Comparison of ENCODE assay signal across 17 mouse cellular contexts in genomic region chr11:68549597-68549996, GRCm38 (mm10). TPM values are rescaled to one million over a fixed set of nuclear protein-coding genes. Genes with fewer than 3 reads are reported as not detected.
DNase-seq lines count a peak whose midpoint lies in the region; ATAC-seq and TF ChIP-seq lines count a peak whose summit lies in the region.
"Had no signal": no experiment of that assay in that cellular context is flagged by ENCODE, and none has a peak within 500 bp of the region (broad histone marks: within the 10 kb centered on the region; RNA-seq: fewer than 3 reads in every experiment).

No protein-coding gene starts in this region.

- no peak for TF ChIP-seq EP300 in heart, postnatal 0 days (IDR thresholded peaks at IDR 0.05; ENCODE audit: low read depth)

- peak; percentile 49 for TF ChIP-seq CTCF in heart, postnatal 0 days (IDR thresholded peaks at IDR 0.05; ENCODE audit: low read depth)
- TF ChIP-seq CTCF in spleen, adult 2 months (IDR thresholded peaks at IDR 0.05; ENCODE audit: extremely low read depth, insufficient read depth, insufficient read length, insufficient replicate concordance): peak; percentile 38; the same call in 1 of the 2 replicates
- peak; percentile 23; the same call in 1 of the 2 replicates for TF ChIP-seq CTCF in brain, embryonic 14.5 days (IDR thresholded peaks at IDR 0.05; ENCODE audit: borderline replicate concordance, extremely low read depth, insufficient read depth, insufficient read length)

- ATAC-seq in heart, postnatal 0 days (ENCODE audit: insufficient read depth, low read depth): no peak

- H3K9ac ChIP-seq in heart, postnatal 0 days (replicated peaks; ENCODE audit: low read depth, low read length): no peak overlapping the region
- H3K9ac ChIP-seq: heart, embryonic 15.5 days had no signal

- WGBS in heart, postnatal 0 days: 48% methylated on average over 3 of the region's 3 CpGs
- WGBS in spleen, adult 2 months: 61% methylated on average over 3 of the region's 3 CpGs

- H3K27ac ChIP-seq in heart, postnatal 0 days (ENCODE audit: low read depth): no peak overlapping the region
- H3K27ac ChIP-seq in spleen, adult 2 months (ENCODE audit: insufficient read depth, low read length): no peak overlapping the region
- H3K27ac ChIP-seq: heart, embryonic 15.5 days had no signal

- no peaks in the 10 kb centered on the region for H3K27me3 ChIP-seq in heart, postnatal 0 days (ENCODE audit: control insufficient read depth, insufficient read depth, low read length)
- H3K27me3 ChIP-seq in spleen, adult 2 months (ENCODE audit: control insufficient read depth, insufficient read depth, low read length): no peaks in the 10 kb centered on the region
- H3K27me3 ChIP-seq: heart, embryonic 15.5 days had no signal

- no peaks in the 10 kb centered on the region for H3K9me3 ChIP-seq in heart, postnatal 0 days (replicated peaks; ENCODE audit: control insufficient read depth, low read length)
- H3K9me3 ChIP-seq: heart, embryonic 15.5 days had no signal

- H3K36me3 ChIP-seq in heart, postnatal 0 days (replicated peaks; ENCODE audit: control insufficient read depth, insufficient read depth, low read length): no peaks in the 10 kb centered on the region
- H3K36me3 ChIP-seq in spleen, adult 2 months (ENCODE audit: control insufficient read depth, insufficient read depth, low read length): no peaks in the 10 kb centered on the region
- H3K36me3 ChIP-seq: heart, embryonic 15.5 days had no signal

- TF ChIP-seq POLR2A in spleen, adult 2 months (IDR thresholded peaks at IDR 0.05; ENCODE audit: low read depth, low read length): no peak
- TF ChIP-seq POLR2A in brain, embryonic 14.5 days (IDR thresholded peaks at IDR 0.05; ENCODE audit: borderline replicate concordance, extremely low read depth, insufficient read depth, insufficient read length, poor library complexity, severe bottlenecking): no peak

- no peak overlapping the region for H3K4me3 ChIP-seq in heart, postnatal 0 days (ENCODE audit: low read depth, low read length)
- no peak overlapping the region for H3K4me3 ChIP-seq in spleen, adult 2 months (ENCODE audit: extremely low read depth, insufficient read depth, insufficient read length)
- H3K4me3 ChIP-seq: erythroblast, embryonic 14.5 days; heart, embryonic 15.5 days had no signal

- no peak for DNase-seq in heart, postnatal 0 days (ENCODE audit: low spot score)
- DNase-seq in heart, postnatal 14 days: no peak
- peak in 1 of 2 experiments; percentile 19 for DNase-seq in spleen, adult 2 months (ENCODE audit: low read depth in 1 of 2, low spot score in 2 of 2)
- no peak for DNase-seq in spleen, postnatal 36 days (ENCODE audit: low spot score in 2 of 2)
- DNase-seq in brain, embryonic 14.5 days (ENCODE audit: low read depth): no peak
- peak; percentile 28 for DNase-seq in thymus, postnatal 25 days
- no peak for DNase-seq in layer of hippocampus, postnatal 10 days (ENCODE audit: low spot score in 2 of 2)
- no peak for DNase-seq in adrenal gland, postnatal 10 days
- DNase-seq: adrenal gland, postnatal 36 days; cerebellum, postnatal 36 days; kidney, adult 18-20 months; midbrain, embryonic 14.5 days; right cerebral cortex, postnatal 4 days had no signal

- intact Hi-C loops in heart, postnatal 14 days (cut with DNase I): loop anchor here (5.0 kb wide), 1 partner anchor 328 kb away; no protein-coding TSS in a partner anchor

- no peak overlapping the region for H3K4me2 ChIP-seq in heart, postnatal 0 days (ENCODE audit: low read depth, low read length)
- H3K4me2 ChIP-seq: heart, embryonic 15.5 days had no signal

- peaks cover 13% of the 10 kb centered on the region for H3K4me1 ChIP-seq in heart, postnatal 0 days (ENCODE audit: control insufficient read depth, insufficient read depth)
- H3K4me1 ChIP-seq in spleen, adult 2 months (ENCODE audit: control insufficient read depth, insufficient read depth, insufficient read length): peaks cover 3% of the 10 kb centered on the region; the same call in 1 of the 2 replicates

RNA-seq across cellular contexts. Expression of gene Mfsd6l, which starts 6.4 kb away (rescaled TPM):
- 0.08 TPM in 1 of 2 replicates, not detected in the other for total RNA-seq in heart, postnatal 0 days (2014; rRNA removed; ENCODE audit: low replicate concordance)
- polyA plus RNA-seq in heart, postnatal 0 days (2015; fragmentation: Nextera tagmentation; extraction: Ambion mirVana): 0.08 and 0.27 TPM in 2 replicates
- total RNA-seq in heart, postnatal 14 days (2021): under 1 TPM; 0.24 to 0.43 TPM
- 0.18 and 0.26 TPM in 2 replicates for polyA plus RNA-seq in spleen, adult 2 months (2012; rRNA removed)
- 0.06 and 0.10 TPM in 2 replicates for polyA plus RNA-seq in brain, embryonic 14.5 days (2012; rRNA removed)
- under 1 TPM; 0.16 to 0.23 TPM for total RNA-seq in layer of hippocampus, postnatal 10 days (2021)
- under 1 TPM in 1 of 2 experiments, not detected in 1; 0.27 TPM for total RNA-seq in adrenal gland, postnatal 10 days (2021)
- total RNA-seq: adrenal gland, postnatal 36 days had no signal
- polyA plus RNA-seq: erythroblast, embryonic 14.5 days; heart, embryonic 15.5 days; midbrain, embryonic 14.5 days had no signal

RNA-seq across cellular contexts. Expression of gene Ccdc42, which starts 37.2 kb away (rescaled TPM):
- total RNA-seq in heart, postnatal 0 days (2014; rRNA removed; ENCODE audit: low replicate concordance): 1.4 TPM in 1 of 2 replicates, not detected in the other
- polyA plus RNA-seq in heart, postnatal 0 days (2015; fragmentation: Nextera tagmentation; extraction: Ambion mirVana): 0.45 and 0.55 TPM in 2 replicates
- total RNA-seq in heart, postnatal 14 days (2021): not detected
- 0.13 and 0.16 TPM in 2 replicates for polyA plus RNA-seq in spleen, adult 2 months (2012; rRNA removed)
- polyA plus RNA-seq in brain, embryonic 14.5 days (2012; rRNA removed): 0.21 and 0.37 TPM in 2 replicates
- under 1 TPM; 0.49 to 0.87 TPM for total RNA-seq in layer of hippocampus, postnatal 10 days (2021)
- total RNA-seq in adrenal gland, postnatal 10 days (2021): under 1 TPM in 1 of 2 experiments, not detected in 1; 0.72 TPM
- total RNA-seq: adrenal gland, postnatal 36 days; ES-E14 had no signal
- polyA plus RNA-seq: erythroblast, embryonic 14.5 days; liver, embryonic 16.5 days; midbrain, embryonic 14.5 days had no signal

RNA-seq across cellular contexts. Expression of gene Pik3r6, which starts 46.8 kb away (rescaled TPM):
- 5.4 and 8.8 TPM in 2 replicates for total RNA-seq in heart, postnatal 0 days (2014; rRNA removed; ENCODE audit: low replicate concordance)
- 4.7 and 5.0 TPM in 2 replicates for polyA plus RNA-seq in heart, postnatal 0 days (2015; fragmentation: Nextera tagmentation; extraction: Ambion mirVana)
- 1 to 10 TPM; 8.7 to 9.2 TPM for total RNA-seq in heart, postnatal 14 days (2021)
- polyA plus RNA-seq in spleen, adult 2 months (2012; rRNA removed): 4.0 and 4.6 TPM in 2 replicates
- 2.2 and 2.4 TPM in 2 replicates for polyA plus RNA-seq in brain, embryonic 14.5 days (2012; rRNA removed)
- total RNA-seq in layer of hippocampus, postnatal 10 days (2021): 1 to 10 TPM; 2.0 to 2.5 TPM
- total RNA-seq in adrenal gland, postnatal 10 days (2021): 1 to 10 TPM; 3.6 to 4.7 TPM
